Mouse (Mus musculus) adrenal gland, postnatal 10 days (tissue): Measurements from ENCODE around the gene Arhgap45. TPM values are rescaled to one million over a fixed set of nuclear protein-coding genes. Genes with fewer than 3 reads are reported as not detected.
A peak's percentile ranks its signal among the peaks of the same experiment; 100 is the strongest.

Experiments used
- DNase-seq: peaks from one replicate; pipeline ENCODE4 v3.0.0; 2021; ENCODE audit warnings: mixed read lengths
- total RNA-seq, 2 experiments: library from RNA; stranded (reverse); gene quantifications; 2 replicates each; pipeline ENCODE4 v1.2.3; 2021

The Arhgap45 gene
- total RNA-seq, 2 experiments from 2014 or later: 11.9 to 12.7 TPM

GRCm38 (mm10) chr10:79986963-79987362 is 29.5 kb upstream of the Arhgap45 start:
- DNase-seq: peak; percentile 92

GRCm38 (mm10) chr10:79987771-79988505 is 28.5 kb upstream of the Arhgap45 start:
- no peak for DNase-seq

- peak; percentile 72 for DNase-seq
Measured at GRCm38 (mm10) chr10:79988506-79989271, 27.8 kb upstream of the Arhgap45 start, which contains the start of gene Cnn2. Gene Cnn2 (plus strand): TSS chr10:79988584.

- no peak for DNase-seq
Measured at GRCm38 (mm10) chr10:79989272-79989786, 27.1 kb upstream of the Arhgap45 start.

GRCm38 (mm10) chr10:79989870-79990269 is 26.6 kb upstream of the Arhgap45 start:
- no peak for DNase-seq

GRCm38 (mm10) chr10:79991099-79991498 is 25.4 kb upstream of the Arhgap45 start:
- DNase-seq: no peak

GRCm38 (mm10) chr10:79991548-79991947 is 24.9 kb upstream of the Arhgap45 start:
- DNase-seq: no peak

- DNase-seq: peak; percentile 56
Measured at GRCm38 (mm10) chr10:79994397-79995115, 21.9 kb upstream of the Arhgap45 start.

GRCm38 (mm10) chr10:79995636-79996035 is 20.8 kb upstream of the Arhgap45 start:
- no peak for DNase-seq

GRCm38 (mm10) chr10:79996272-79997033 is 20.0 kb upstream of the Arhgap45 start, which contains the start of gene Abca7:
Gene Abca7 (plus strand): TSS chr10:79996494.
- DNase-seq: peak; percentile 99

GRCm38 (mm10) chr10:79997034-79997760 is 19.3 kb upstream of the Arhgap45 start:
- DNase-seq: peak; percentile 79

- DNase-seq: peak; percentile 52
Measured at GRCm38 (mm10) chr10:79997819-79998218, 18.6 kb upstream of the Arhgap45 start.

GRCm38 (mm10) chr10:80001945-80002344 is 14.5 kb upstream of the Arhgap45 start:
- DNase-seq: no peak

GRCm38 (mm10) chr10:80002829-80003228 is 13.6 kb upstream of the Arhgap45 start:
- no peak for DNase-seq

GRCm38 (mm10) chr10:80003374-80004232 is 12.8 kb upstream of the Arhgap45 start:
- no peak for DNase-seq

GRCm38 (mm10) chr10:80004233-80004705 is 12.2 kb upstream of the Arhgap45 start:
- peak; percentile 71 for DNase-seq

- no peak for DNase-seq
Measured at GRCm38 (mm10) chr10:80011740-80012139, 4.7 kb upstream of the Arhgap45 start.

GRCm38 (mm10) chr10:80013609-80014008 is 2.8 kb upstream of the Arhgap45 start:
- no peak for DNase-seq

- no peak for DNase-seq
Measured at GRCm38 (mm10) chr10:80014484-80015290, 1.8 kb upstream of the Arhgap45 start.
